Mouse (Mus musculus) MEL (cell line): ENCODE data around the gene Cux1. TPM values are rescaled to one million over a fixed set of nuclear protein-coding genes. Genes with fewer than 3 reads are reported as not detected.
A peak's percentile ranks its signal among the peaks of the same experiment; 100 is the strongest.

Experiments used
- DNase-seq: peaks from one replicate; pipeline ENCODE4 v3.0.0; 2011; ENCODE audit warnings: low read depth, low spot score
- H3K27ac ChIP-seq: 2 replicates; pipeline ENCODE4 v1.5.1; 2012; ENCODE audit warnings: low read depth, mild to moderate bottlenecking, control low read depth, low read length, moderate library complexity; ENCODE audit not compliant: control insufficient read depth
- H3K27me3 ChIP-seq, 2 experiments: fragments of 150-350 bp in 1 of 2; sonication (generic) in 1 of 2; 2 replicates each; pipeline ENCODE4 v1.6.1; 2012; ENCODE audit warnings: low read length in 2 of 2, mild to moderate bottlenecking in 2 of 2, improper control_type of control experiment in 1 of 2, moderate library complexity in 1 of 2; ENCODE audit not compliant: insufficient read depth in 2 of 2, control insufficient read depth in 1 of 2
- H3K36me3 ChIP-seq, 2 experiments: 2 replicates each; pipeline ENCODE4 v1.6.1; 2012 to 2014; ENCODE audit warnings: low read length in 2 of 2, improper control_type of control experiment in 1 of 2, inconsistent platforms in 1 of 2, mild to moderate bottlenecking in 1 of 2; ENCODE audit not compliant: insufficient read depth in 2 of 2, control insufficient read depth in 1 of 2
- H3K4me1 ChIP-seq, 2 experiments: fragments of 150-350 bp in 1 of 2; sonication (generic) in 1 of 2; 2 replicates each; pipeline ENCODE4 v1.6.1; 2012; ENCODE audit warnings: low read length in 2 of 2, improper control_type of control experiment in 1 of 2, mild to moderate bottlenecking in 1 of 2; ENCODE audit not compliant: insufficient read depth in 2 of 2, control insufficient read depth in 1 of 2
- H3K4me3 ChIP-seq, 2 experiments: fragments of 150-350 bp in 1 of 2; sonication (generic) in 1 of 2; 2 replicates each; pipeline ENCODE4 v1.5.1; 2012; ENCODE audit warnings: low read depth in 2 of 2, low read length in 2 of 2, mild to moderate bottlenecking in 2 of 2, moderate library complexity in 2 of 2, control low read depth in 1 of 2, improper control_type of control experiment in 1 of 2; ENCODE audit not compliant: control insufficient read depth in 1 of 2, insufficient read depth in 1 of 2
- H3K79me2 ChIP-seq: 2 replicates; pipeline ENCODE4 v1.6.1; 2012; ENCODE audit warnings: mild to moderate bottlenecking, low read length, moderate library complexity; ENCODE audit not compliant: control insufficient read depth, poor library complexity, insufficient read depth
- H3K9ac ChIP-seq: 2 replicates; pipeline ENCODE4 v1.6.1; 2012; ENCODE audit warnings: low read depth, mild to moderate bottlenecking, control low read depth, low read length, moderate library complexity; ENCODE audit not compliant: control insufficient read depth, poor library complexity, severe bottlenecking
- H3K9me3 ChIP-seq: fragments of 150-350 bp; sonication (generic); replicated peaks from 2 replicates; pipeline ENCODE4 v1.6.1; 2012; ENCODE audit warnings: mild to moderate bottlenecking, low read length, improper control_type of control experiment, moderate library complexity; ENCODE audit not compliant: insufficient read depth
- CHD1 ChIP-seq: IDR thresholded peaks from 2 replicates; pipeline ENCODE4 v1.6.1; 2012; ENCODE audit warnings: low read depth, mild to moderate bottlenecking, inconsistent platforms, low read length, improper control_type of control experiment
- CHD2 ChIP-seq: IDR thresholded peaks from 2 replicates; pipeline ENCODE4 v1.6.1; 2011; ENCODE audit warnings: low read length, improper control_type of control experiment
- ELF1 ChIP-seq: IDR thresholded peaks from 2 replicates; pipeline ENCODE4 v1.6.1; 2014; ENCODE audit warnings: low read depth, mild to moderate bottlenecking, inconsistent platforms, low read length, improper control_type of control experiment, moderate library complexity
- EP300 ChIP-seq, 2 experiments: IDR thresholded peaks; 2 replicates each; pipeline ENCODE4 v1.6.1; 2011; ENCODE audit warnings: improper control_type of control experiment in 2 of 2, low read length in 2 of 2, low read depth in 1 of 2, mild to moderate bottlenecking in 1 of 2
- ETS1 ChIP-seq: IDR thresholded peaks from 2 replicates; pipeline ENCODE4 v1.6.1; 2012; ENCODE audit warnings: low read depth, mild to moderate bottlenecking, inconsistent platforms, low read length, improper control_type of control experiment, moderate library complexity
- GABPA ChIP-seq: IDR thresholded peaks from 2 replicates; pipeline ENCODE4 v1.6.1; 2012; ENCODE audit warnings: low read depth, mild to moderate bottlenecking, inconsistent platforms, low read length, improper control_type of control experiment, moderate library complexity
- GATA1 ChIP-seq: IDR thresholded peaks from 2 replicates; pipeline ENCODE4 v1.6.1; 2011; ENCODE audit warnings: low read depth, low read length, improper control_type of control experiment
- HCFC1 ChIP-seq: IDR thresholded peaks from 2 replicates; pipeline ENCODE4 v1.6.1; 2012; ENCODE audit warnings: low read depth, mild to moderate bottlenecking, inconsistent platforms, low read length, improper control_type of control experiment, moderate library complexity
- JUND ChIP-seq: IDR thresholded peaks from 2 replicates; pipeline ENCODE4 v1.6.1; 2011; ENCODE audit warnings: low read depth, mild to moderate bottlenecking, improper control_type of control experiment, low read length
- MAFK ChIP-seq: IDR thresholded peaks from 2 replicates; pipeline ENCODE4 v1.6.1; 2011; ENCODE audit warnings: low read depth, mild to moderate bottlenecking, low read length, improper control_type of control experiment, borderline replicate concordance
- MAX ChIP-seq: IDR thresholded peaks from 2 replicates; pipeline ENCODE4 v1.6.1; 2011; ENCODE audit warnings: low read length, improper control_type of control experiment
- MAZ ChIP-seq: IDR thresholded peaks from 2 replicates; pipeline ENCODE4 v1.6.1; 2012; ENCODE audit warnings: low read depth, mild to moderate bottlenecking, inconsistent platforms, low read length, improper control_type of control experiment
- MXI1 ChIP-seq: IDR thresholded peaks from 2 replicates; pipeline ENCODE4 v1.6.1; 2011; ENCODE audit warnings: mild to moderate bottlenecking, low read depth, low read length, improper control_type of control experiment
- MYB ChIP-seq: IDR thresholded peaks from 2 replicates; pipeline ENCODE4 v1.6.1; 2011; ENCODE audit warnings: mild to moderate bottlenecking, low read depth, low read length, improper control_type of control experiment
- MYC ChIP-seq: IDR thresholded peaks from 2 replicates; pipeline ENCODE4 v1.6.1; 2011; ENCODE audit warnings: low read depth, mild to moderate bottlenecking, low read length, improper control_type of control experiment, moderate library complexity
- NELFE ChIP-seq: IDR thresholded peaks from 2 replicates; pipeline ENCODE4 v1.6.1; 2011; ENCODE audit warnings: low read depth, low read length, improper control_type of control experiment
- POLR2A ChIP-seq, 2 experiments: IDR thresholded peaks; 2 replicates each; pipeline ENCODE4 v1.6.1; 2011 to 2012; ENCODE audit warnings: low read length in 2 of 2, mild to moderate bottlenecking in 2 of 2, control low read depth in 1 of 2, improper control_type of control experiment in 1 of 2, low read depth in 1 of 2, moderate library complexity in 1 of 2; ENCODE audit not compliant: control insufficient read depth in 1 of 2, insufficient read depth in 1 of 2, poor library complexity in 1 of 2
- POLR2AphosphoS2 ChIP-seq: IDR thresholded peaks from 2 replicates; pipeline ENCODE4 v1.6.1; 2011; ENCODE audit warnings: low read length, improper control_type of control experiment
- POLR2AphosphoS5 ChIP-seq: IDR thresholded peaks from 2 replicates; pipeline ENCODE4 v1.6.1; 2012; ENCODE audit warnings: low read depth, borderline replicate concordance, mild to moderate bottlenecking, inconsistent platforms, low read length, moderate library complexity, mixed read lengths
- RAD21 ChIP-seq: IDR thresholded peaks from 2 replicates; pipeline ENCODE4 v1.6.1; 2011; ENCODE audit warnings: mild to moderate bottlenecking, low read depth, low read length, improper control_type of control experiment
- RCOR1 ChIP-seq: IDR thresholded peaks from 2 replicates; pipeline ENCODE4 v1.6.1; 2012; ENCODE audit warnings: low read depth, mild to moderate bottlenecking, inconsistent platforms, low read length, improper control_type of control experiment
- SIN3A ChIP-seq: IDR thresholded peaks from 2 replicates; pipeline ENCODE4 v1.6.1; 2012; ENCODE audit warnings: low read length, improper control_type of control experiment, inconsistent platforms
- SMC3 ChIP-seq: IDR thresholded peaks from 2 replicates; pipeline ENCODE4 v1.6.1; 2011; ENCODE audit warnings: low read depth, low read length, improper control_type of control experiment
- TAL1 ChIP-seq: IDR thresholded peaks from 2 replicates; pipeline ENCODE4 v1.6.1; 2012; ENCODE audit warnings: mild to moderate bottlenecking, inconsistent platforms, low read length, moderate library complexity, mixed read lengths
- TBP ChIP-seq: IDR thresholded peaks from 2 replicates; pipeline ENCODE4 v1.8.0; 2011; ENCODE audit warnings: low read depth, low read length, improper control_type of control experiment
- TCF12 ChIP-seq: IDR thresholded peaks from 2 replicates; pipeline ENCODE4 v1.6.1; 2014; ENCODE audit warnings: low read depth, mild to moderate bottlenecking, inconsistent platforms, low read length, improper control_type of control experiment, moderate library complexity
- UBTF ChIP-seq: IDR thresholded peaks from 2 replicates; pipeline ENCODE4 v1.6.1; 2012; ENCODE audit warnings: low read depth, mild to moderate bottlenecking, inconsistent platforms, low read length, improper control_type of control experiment, moderate library complexity, borderline replicate concordance; ENCODE audit not compliant: insufficient read depth
- USF1 ChIP-seq: IDR thresholded peaks from 2 replicates; pipeline ENCODE4 v1.6.1; 2014; ENCODE audit warnings: low read depth, mild to moderate bottlenecking, inconsistent platforms, low read length, improper control_type of control experiment, moderate library complexity
- ZC3H11A ChIP-seq: IDR thresholded peaks from 2 replicates; pipeline ENCODE4 v1.6.1; 2012; ENCODE audit warnings: low read depth, mild to moderate bottlenecking, inconsistent platforms, low read length, improper control_type of control experiment
- ZNF384 ChIP-seq: IDR thresholded peaks from 2 replicates; pipeline ENCODE4 v1.6.1; 2012; ENCODE audit warnings: low read depth, mild to moderate bottlenecking, inconsistent platforms, low read length, improper control_type of control experiment
- polyA plus RNA-seq, 2 experiments: library from polyadenylated mRNA; stranded (reverse) in 1 of 2; unstranded in 1 of 2; fragments of >175 nt in 1 of 2; fragments of >200 nt in 1 of 2; gene quantifications; 2 replicates each; pipeline versions ENCODE4 v1.2.1 to v1.2.4; 2012; ENCODE audit warnings: low replicate concordance in 2 of 2, low read depth in 1 of 2; ENCODE audit not compliant: insufficient read length in 2 of 2, insufficient read depth in 1 of 2, missing spikeins in 1 of 2
- total RNA-seq: library from RNA; depleted of rRNA; stranded (reverse); fragments of 300-350 nt; gene quantifications from 2 replicates; pipeline ENCODE4 v1.2.3, GENCODE M21; 2012

Cux1 gene
- total and polyA plus RNA-seq, 3 experiments = 71.1 to 104 TPM; not detected in 1

GRCm38 (mm10) chr5:136605144-136605543, 37.9 kb upstream of the Cux1 start:
- Histone ChIP-seq H3K79me2 (no peaks in the 10 kb centered on the region), H3K4me1 (peaks cover 13 to 17% of the 10 kb centered on the region in 2 experiments), H3K27ac (peak overlapping the region; percentile 49), H3K27me3 (no peaks in the 10 kb centered on the region), H3K4me3 (peak overlapping the region in 1 of 2 experiments; percentile 31; a peak in 1 of 4 replicates), H3K9ac (peak overlapping the region; percentile 22), H3K36me3 (peaks cover 0 to 10% of the 10 kb centered on the region in 2 experiments; a peak in 2 of 4 replicates), H3K9me3 (no peaks in the 10 kb centered on the region)
- peak; percentile 64 for DNase-seq
- peak; percentile 57; the same call in 1 of the 2 replicates for TF ChIP-seq TCF12
- 0 out of 2 replicates have a peak, but pooled peaks have one; percentile 42 for TF ChIP-seq TBP
- TF ChIP-seq MAFK = no peak
- no peak for TF ChIP-seq TAL1
- peak; percentile 17; the same call in 1 of the 2 replicates for TF ChIP-seq RCOR1
- no peak for TF ChIP-seq POLR2A (IDR thresholded peaks at IDR 0.05; ENCODE audit: control insufficient read depth in 1 of 2, insufficient read depth in 1 of 2, low read depth in 1 of 2, low read length in 2 of 2, poor library complexity in 1 of 2)
- TF ChIP-seq UBTF = no peak
- peak; percentile 39; the same call in 1 of the 2 replicates for TF ChIP-seq ETS1
- TF ChIP-seq ELF1 = peak; percentile 63
- no peak for TF ChIP-seq SIN3A
- 0 out of 2 replicates have a peak, but pooled peaks have one; percentile 11 for TF ChIP-seq HCFC1
- no peak for TF ChIP-seq POLR2AphosphoS2
- TF ChIP-seq USF1 = no peak
- peak in 1 of 2 experiments; percentile 56; a peak in 2 of 4 replicates for TF ChIP-seq EP300 (IDR thresholded peaks at IDR 0.05; ENCODE audit: low read depth in 1 of 2, low read length in 2 of 2)
- TF ChIP-seq MYB = no peak; the same call in 1 of the 2 replicates
- peak; percentile 46; the same call in 1 of the 2 replicates for TF ChIP-seq GATA1
- TF ChIP-seq CHD2 = no peak
- no peak for TF ChIP-seq POLR2AphosphoS5
- TF ChIP-seq CHD1 = no peak

DNA sequence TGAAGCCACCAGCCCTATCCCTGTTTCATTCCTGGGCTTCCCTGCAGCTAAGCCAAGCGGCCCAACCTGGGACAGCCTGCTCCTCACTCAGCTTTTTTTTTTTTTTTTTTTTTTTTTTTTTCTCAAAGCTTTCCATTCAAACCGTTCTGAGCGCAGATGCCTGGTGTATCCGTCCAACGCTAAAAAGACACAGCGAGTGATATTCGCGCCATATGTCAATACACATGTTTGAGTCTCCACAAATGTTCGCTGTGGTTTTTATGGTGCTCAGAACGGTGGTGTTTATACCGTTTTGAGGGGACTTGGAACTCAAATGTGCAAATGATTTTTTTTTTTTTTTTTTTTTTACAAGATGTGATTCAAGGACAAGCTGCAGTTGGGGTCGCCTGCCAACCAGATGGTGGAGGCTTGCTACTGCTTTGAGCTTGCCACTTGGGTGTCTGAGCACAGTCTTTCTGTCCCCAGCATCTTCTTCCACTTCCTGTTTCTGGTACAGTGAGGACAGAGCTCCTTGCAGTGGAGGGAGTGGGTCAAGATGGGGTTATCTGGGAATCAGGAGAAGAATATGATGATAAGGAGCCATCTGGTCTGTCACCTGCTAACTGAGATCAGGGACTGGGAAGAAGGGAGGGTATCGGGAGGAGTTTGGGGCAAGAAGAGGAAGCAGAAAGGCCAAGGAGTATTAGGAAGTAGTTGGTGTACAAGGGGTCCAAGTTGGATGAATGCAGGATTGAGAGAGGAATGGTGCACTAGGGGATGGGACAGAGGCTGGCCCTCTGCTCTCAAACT, 36.1 kb upstream of the Cux1 start:
- no peak overlapping the region for H3K4me3 ChIP-seq
- no peak overlapping the region for H3K27ac ChIP-seq
- no peaks in the 10 kb centered on the region for H3K27me3 ChIP-seq
- no peaks in the 10 kb centered on the region for H3K9me3 ChIP-seq
- H3K9ac ChIP-seq = no peak overlapping the region
- peaks cover 13 to 22% of the 10 kb centered on the region in 2 experiments for H3K4me1 ChIP-seq
- peak; percentile 50 for DNase-seq
- H3K79me2 ChIP-seq = no peaks in the 10 kb centered on the region
- H3K36me3 ChIP-seq = peaks cover 0 to 10% of the 10 kb centered on the region in 2 experiments; a peak in 2 of 4 replicates
- TF ChIP-seq JUND (no peak), POLR2AphosphoS5 (no peak), GABPA (no peak), SMC3 (no peak), NELFE (no peak), TAL1 (no peak), ELF1 (peak; percentile 44; the same call in 1 of the 2 replicates), GATA1 (peak; percentile 40; the same call in 1 of the 2 replicates), MXI1 (no peak), TBP (0 out of 2 replicates have a peak, but pooled peaks have one; percentile 8), UBTF (no peak), MAX (no peak), MAZ (no peak), ZC3H11A (no peak), RCOR1 (no peak), ZNF384 (peak; percentile 63; the same call in 1 of the 2 replicates), HCFC1 (no peak), MYC (no peak), RAD21 (no peak), EP300 (IDR thresholded peaks at IDR 0.05; ENCODE audit: low read depth in 1 of 2, low read length in 2 of 2) (peak in 1 of 2 experiments; percentile 38; a peak in 1 of 4 replicates)
